Mouse (Mus musculus) left cerebral cortex, postnatal 10 days (tissue): Measurements from ENCODE around the gene Inpp5a. TPM values are rescaled to one million over a fixed set of nuclear protein-coding genes. Genes with fewer than 3 reads are reported as not detected.

ENCODE experiments used
- DNase-seq, 2 experiments: peaks; one replicate each; pipeline ENCODE4 v3.0.0; 2021 to 2022; ENCODE audit warnings: low spot score in 2 of 2, mixed read lengths in 1 of 2; ENCODE audit errors: extremely low spot score in 1 of 2
- intact Hi-C: fragments of 180-260 bp; cut with DNase I; formaldehyde crosslinking; loops from one replicate; pipeline ENCODE4 v1.15.1; 2025
- total RNA-seq, 2 experiments: library from RNA; stranded (reverse); gene quantifications; 2 replicates each; pipeline ENCODE4 v1.2.3; 2021

Inpp5a gene
- total RNA-seq, 2 experiments from 2014 or later = 43.3 to 44.4 TPM

- DNase-seq = no peak
- intact Hi-C loops = no loop called here
Measured at GRCm38 (mm10) chr7:139495791-139496190, 106.9 kb downstream of the Inpp5a start.

GRCm38 (mm10) chr7:139498038-139498625 is 109.2 kb downstream of the Inpp5a start:
- intact Hi-C loops = no loop called here
- DNase-seq = no peak

GRCm38 (mm10) chr7:139504064-139504463 is 115.2 kb downstream of the Inpp5a start:
- intact Hi-C loops = no loop called here
- no peak for DNase-seq

- intact Hi-C loops = no loop called here
- DNase-seq = no peak
Measured at GRCm38 (mm10) chr7:139506677-139507412, 117.9 kb downstream of the Inpp5a start.

GRCm38 (mm10) chr7:139508938-139509337 is 120.0 kb downstream of the Inpp5a start:
- DNase-seq = no peak
- intact Hi-C loops = no loop called here

GRCm38 (mm10) chr7:139515959-139516660 is 127.2 kb downstream of the Inpp5a start:
- intact Hi-C loops = no loop called here

GRCm38 (mm10) chr7:139516661-139517016 is 127.7 kb downstream of the Inpp5a start:
- intact Hi-C loops = no loop called here
- DNase-seq = no peak

More at GRCm38 (mm10) chr7:139515959-139516660, 127.2 kb downstream of the Inpp5a start:
- no peak for DNase-seq

- no peak for DNase-seq
- intact Hi-C loops = no loop called here
Measured at GRCm38 (mm10) chr7:139518352-139518751, 129.4 kb downstream of the Inpp5a start.

- no peak for DNase-seq
Measured at GRCm38 (mm10) chr7:139528309-139529076, 139.6 kb downstream of the Inpp5a start.

GRCm38 (mm10) chr7:139529208-139529607 is 140.3 kb downstream of the Inpp5a start:
- DNase-seq = no peak
- intact Hi-C loops = no loop called here

More at GRCm38 (mm10) chr7:139528309-139529076, 139.6 kb downstream of the Inpp5a start:
- intact Hi-C loops = no loop called here

- no peak for DNase-seq
- intact Hi-C loops = no loop called here
Measured at GRCm38 (mm10) chr7:139530591-139531427, 141.9 kb downstream of the Inpp5a start.

GRCm38 (mm10) chr7:139531428-139531801 is 142.5 kb downstream of the Inpp5a start:
- no peak for DNase-seq
- intact Hi-C loops = no loop called here

- DNase-seq = no peak
- intact Hi-C loops = no loop called here
Measured at GRCm38 (mm10) chr7:139536331-139536730, 147.4 kb downstream of the Inpp5a start.

- DNase-seq = no peak
- intact Hi-C loops = no loop called here
Measured at GRCm38 (mm10) chr7:139536831-139537230, 147.9 kb downstream of the Inpp5a start.

- intact Hi-C loops = no loop called here
Measured at GRCm38 (mm10) chr7:139537831-139538230, 148.9 kb downstream of the Inpp5a start.

GRCm38 (mm10) chr7:139538541-139538940 is 149.6 kb downstream of the Inpp5a start:
- intact Hi-C loops = no loop called here
- peak; percentile 48 to 63 for DNase-seq

More at GRCm38 (mm10) chr7:139537831-139538230, 148.9 kb downstream of the Inpp5a start:
- no peak for DNase-seq

- intact Hi-C loops = no loop called here
- DNase-seq = no peak
Measured at GRCm38 (mm10) chr7:139540601-139541000, 151.7 kb downstream of the Inpp5a start.

GRCm38 (mm10) chr7:139541422-139541821 is 152.5 kb downstream of the Inpp5a start:
- intact Hi-C loops = no loop called here
- no peak for DNase-seq
